Mouse (Mus musculus) embryo, embryonic 9.5 days (tissue): Measurements from ENCODE around the gene Eya3.

ENCODE experiments used
- DNase-seq: peaks from one replicate; pipeline ENCODE4 v3.0.0-alpha.2; 2017; ENCODE audit errors: extremely low spot score

The Eya3 gene

DNA sequence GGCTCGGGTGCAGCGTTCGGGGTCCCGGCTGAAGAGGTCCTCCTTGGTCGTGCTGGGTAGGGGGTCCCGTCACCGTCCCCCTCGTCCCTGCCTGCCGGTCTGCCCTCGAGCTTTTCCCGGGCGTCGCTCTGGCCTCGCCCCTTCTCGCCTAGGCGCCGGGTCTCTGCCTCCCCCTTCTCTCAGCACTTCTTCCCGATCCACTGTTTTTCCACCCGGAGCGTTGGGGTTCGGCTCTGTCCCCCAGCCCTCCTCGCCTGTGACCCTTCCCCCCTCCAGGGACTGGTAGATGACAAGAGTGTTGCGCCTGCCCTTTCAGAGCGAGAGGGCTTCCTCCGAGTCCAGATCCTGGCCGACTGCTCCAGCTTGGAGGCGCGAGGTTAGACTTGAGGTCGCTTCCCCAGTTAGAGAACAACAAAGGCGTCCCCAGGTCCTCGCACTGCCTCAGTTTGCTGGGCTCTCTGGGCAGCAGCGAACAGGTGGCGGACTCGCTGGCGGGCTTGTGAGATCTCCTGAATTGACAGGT, 465 bp downstream of the Eya3 start:
- no peak for DNase-seq

DNA sequence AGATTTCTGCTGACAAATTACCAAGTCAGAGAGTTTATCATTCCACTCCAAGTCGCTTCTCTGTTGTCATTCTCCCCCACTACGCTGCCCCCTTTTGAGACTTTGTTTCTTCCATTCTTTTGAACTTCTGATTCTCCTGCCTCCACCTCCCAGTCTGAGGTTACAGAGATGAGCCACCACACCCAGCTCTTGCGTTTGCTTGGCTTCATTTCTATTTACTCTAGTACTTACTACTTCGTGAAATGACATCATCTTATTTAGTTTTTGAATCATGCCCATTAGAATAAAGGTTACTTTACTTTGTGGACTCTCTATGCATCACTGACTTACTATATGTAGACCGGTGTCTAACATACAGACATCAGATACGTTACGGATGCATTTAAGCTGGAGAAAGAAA, 8.7 kb downstream of the Eya3 start:
- no peak for DNase-seq

DNA sequence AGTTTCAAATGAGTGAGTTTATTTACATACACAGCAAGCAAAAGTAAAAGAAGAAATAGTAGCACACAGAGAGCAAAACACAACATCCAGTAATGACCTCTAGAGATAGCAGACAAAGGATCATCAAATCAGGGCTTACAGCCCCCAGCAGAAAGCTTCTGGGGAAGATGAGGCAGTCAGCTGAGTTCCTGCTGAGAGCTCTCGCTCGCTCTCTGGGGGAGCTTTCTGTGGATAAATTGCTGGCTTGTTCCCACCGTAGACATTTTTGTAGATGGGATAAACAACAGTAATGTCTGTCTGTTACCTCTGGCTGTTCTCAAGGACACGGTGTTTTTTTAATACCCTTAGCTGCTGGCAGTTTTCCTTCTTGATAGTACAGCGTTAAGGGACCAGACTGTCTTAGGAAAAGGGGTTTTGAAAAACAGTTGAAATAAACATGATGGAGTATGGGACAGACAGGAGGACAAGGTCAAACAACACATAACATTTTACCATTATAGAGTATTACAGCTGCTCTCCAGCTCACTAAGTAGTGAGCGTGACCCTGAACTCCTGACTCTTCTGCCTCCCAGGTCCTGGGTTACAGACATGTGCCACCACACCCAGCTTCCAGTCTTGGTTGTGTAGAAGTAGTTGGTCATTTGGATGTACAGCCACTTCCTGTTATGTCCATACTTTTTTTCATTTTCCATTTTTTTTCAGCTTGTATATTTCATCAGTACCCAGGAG, 10.6 kb downstream of the Eya3 start:
- no peak for DNase-seq

DNA sequence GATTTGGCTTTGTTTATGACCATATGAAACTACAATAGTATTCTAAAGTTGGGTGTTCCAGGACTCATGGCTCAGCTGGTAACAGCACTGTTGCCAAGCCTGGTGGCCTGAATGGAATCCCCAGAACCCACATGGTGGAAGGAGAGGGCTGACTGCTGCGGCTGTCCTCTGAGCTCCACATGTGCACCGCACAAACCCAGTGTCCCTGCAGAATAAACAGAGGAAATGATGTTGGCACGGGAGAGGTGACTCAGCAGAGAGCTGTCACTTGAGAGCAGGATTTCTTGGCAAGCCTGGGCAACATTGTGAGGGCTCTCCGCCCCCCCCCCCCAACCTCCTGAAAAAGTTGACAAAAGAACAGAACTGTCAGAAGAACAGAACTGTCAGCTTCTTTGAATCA, 14.1 kb downstream of the Eya3 start:
- DNase-seq = no peak

DNA sequence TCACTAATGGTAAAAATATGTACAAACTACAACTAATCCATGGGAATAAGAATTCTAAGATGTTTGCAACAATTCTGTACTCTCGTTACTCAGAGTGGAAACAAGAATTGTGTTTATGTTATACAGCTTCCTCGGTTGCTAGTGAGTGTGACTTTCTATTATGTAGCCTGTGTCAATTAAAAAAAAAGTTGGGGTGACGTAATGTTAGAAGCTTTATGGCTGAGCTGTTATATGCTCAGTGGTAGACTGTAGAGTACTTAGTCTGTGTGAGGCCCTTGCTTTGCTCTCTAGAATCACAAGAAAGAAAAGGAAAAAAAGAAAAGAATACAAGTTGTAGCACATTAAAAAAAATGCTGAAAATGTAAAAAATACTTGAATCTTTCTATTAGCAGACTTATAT, 15.0 kb downstream of the Eya3 start:
- DNase-seq = no peak

DNA sequence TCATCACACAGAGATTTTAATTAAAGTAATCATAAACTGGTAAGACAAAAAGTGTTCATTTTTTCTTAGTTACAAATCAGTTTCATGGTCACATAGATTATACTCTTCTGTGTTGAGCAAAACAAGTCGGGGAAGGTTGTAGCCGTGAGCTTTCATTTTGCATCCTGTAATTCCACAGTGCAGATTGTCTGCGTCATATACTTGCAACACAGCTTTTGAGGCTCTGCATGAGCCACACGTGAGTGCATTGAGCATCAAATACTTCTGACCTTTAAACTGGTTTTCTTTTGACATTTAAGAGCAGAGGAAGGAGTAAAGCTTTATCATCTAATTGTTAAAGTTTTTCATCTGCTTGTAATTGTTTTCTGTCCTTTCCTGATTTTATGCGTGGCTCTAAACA, 16.5 kb downstream of the Eya3 start:
- DNase-seq = no peak

DNA sequence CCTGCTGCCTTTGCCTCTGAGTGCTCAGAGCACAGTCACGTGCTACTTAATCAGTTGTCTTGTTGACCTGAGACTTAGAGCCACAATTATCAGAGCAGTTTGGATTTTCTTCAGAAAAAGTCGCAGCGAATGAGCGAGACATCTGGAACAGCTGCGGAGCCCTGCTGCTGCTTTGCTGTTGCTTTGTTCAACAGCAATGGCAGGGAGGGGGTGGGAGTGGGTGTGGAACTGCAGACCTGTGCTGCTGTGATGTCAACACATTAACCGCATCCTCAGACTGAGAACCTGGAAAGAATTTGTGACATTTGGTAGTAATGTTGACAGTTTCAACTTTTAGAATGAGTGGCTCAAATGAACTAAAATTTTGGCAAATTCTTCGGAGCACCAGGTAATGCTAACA, 20.3 kb downstream of the Eya3 start:
- DNase-seq = no peak

DNA sequence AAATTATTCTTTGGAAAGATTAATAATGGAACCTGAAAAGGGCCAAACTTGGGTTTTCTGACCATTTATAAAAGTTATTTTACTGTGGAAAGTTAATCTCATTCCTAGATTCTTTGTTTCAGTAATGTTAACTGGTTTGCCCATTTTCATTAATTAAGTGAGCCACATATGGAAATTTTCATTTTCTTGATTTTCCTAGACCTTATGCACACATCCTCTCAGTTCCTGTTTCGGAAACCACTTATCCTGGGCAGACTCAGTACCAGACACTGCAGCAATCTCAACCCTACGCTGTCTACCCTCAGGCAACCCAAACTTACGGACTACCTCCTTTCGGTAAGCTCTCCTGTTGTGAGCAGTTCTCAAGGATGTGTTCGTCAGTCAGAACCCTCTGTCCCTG, 33.9 kb downstream of the Eya3 start:
- no peak for DNase-seq

DNA sequence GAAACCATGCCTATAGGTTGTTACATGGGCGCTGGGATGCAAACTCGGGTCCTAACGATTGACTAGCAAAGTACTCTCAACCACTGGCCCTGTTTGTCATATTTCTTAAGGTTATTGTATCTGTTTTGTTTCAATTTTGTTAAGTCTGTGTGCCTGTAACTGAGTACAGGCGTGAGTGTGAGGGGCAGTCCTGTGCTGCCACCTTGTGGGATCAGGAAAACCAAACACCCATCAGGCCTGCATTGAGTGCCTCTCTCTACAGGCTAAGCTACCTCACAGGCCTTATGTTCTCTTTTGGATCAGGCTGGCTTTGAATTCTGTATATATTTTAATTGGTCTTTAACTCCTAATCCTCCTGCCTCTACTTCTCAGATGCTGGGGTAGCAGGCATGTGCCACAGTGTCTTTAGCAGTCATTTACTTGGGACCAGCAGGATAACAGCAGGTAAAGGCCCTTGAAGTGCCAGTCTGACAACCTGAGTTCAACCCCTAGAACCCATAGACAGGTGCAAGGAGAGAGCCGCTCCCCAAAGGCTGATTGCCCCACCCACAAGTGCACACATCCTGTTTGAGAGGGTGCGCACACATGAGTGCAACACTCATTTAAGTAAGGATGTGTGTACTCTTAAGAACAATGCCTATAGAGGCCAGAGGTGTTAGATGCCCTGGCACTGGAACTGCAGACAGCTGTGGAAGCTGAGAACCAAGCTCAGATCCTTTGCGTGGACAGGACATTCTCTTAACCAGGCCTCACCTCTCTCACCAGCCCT, 38.2 kb downstream of the Eya3 start:
- peak; percentile 17 for DNase-seq

DNA sequence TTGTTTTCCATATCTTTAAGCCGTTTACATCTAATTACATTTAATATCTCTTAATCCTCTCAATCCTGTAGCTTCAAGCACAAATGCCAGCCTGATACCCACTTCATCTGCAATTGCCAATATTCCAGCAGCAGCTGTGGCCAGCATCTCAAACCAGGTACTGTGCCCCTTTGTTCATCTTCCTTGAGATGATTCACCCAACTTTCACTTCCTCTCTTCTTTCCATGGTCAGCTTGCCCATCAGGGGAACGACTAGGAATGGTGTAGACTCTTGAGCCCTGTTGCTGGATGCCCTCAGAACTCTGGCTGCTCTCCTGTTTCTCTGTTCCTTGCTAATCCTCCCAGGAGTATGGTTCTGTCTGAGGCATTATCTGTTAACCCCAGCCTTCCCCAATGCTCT, 50.8 kb downstream of the Eya3 start:
- DNase-seq = no peak

DNA sequence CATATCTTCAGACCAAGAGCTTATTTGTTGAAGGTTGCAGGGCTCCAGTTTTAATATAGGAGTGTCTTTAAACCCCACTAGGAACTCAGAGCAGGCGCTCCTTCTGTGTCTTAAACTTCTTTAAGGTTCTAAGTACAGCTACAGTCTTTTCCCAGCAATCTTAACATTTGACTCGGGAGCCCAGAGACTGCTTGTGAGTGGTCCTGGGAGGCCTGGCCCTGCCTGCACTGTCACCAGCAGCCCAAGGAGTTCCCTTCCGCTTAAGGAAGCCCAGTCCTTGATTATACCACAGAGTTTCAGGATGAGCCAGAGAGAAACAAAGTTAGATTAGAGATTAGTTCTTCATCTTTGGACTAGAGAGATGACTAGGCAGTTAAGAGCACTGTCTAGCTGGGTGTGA, 54.6 kb downstream of the Eya3 start:
- no peak for DNase-seq

DNA sequence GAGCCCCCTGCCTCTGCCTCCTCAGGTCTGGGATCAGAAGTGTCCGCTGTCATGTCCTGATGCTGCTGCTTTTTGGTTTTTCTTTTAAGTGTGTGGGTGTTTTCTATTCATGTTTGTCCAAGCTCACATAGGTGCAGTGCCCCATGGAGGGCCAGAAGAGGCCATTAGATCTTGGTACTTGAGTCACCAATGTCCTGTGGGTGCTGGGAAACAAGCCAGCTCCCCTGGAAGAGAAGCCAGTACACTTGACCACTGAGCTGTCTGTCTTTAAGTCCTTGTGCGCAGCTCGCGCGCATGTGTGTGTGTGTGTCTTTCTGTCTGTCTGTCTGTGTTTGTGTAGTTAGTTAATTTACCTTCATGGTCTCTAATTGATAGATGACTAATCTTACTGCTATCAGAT, 63.3 kb downstream of the Eya3 start:
- no peak for DNase-seq

DNA sequence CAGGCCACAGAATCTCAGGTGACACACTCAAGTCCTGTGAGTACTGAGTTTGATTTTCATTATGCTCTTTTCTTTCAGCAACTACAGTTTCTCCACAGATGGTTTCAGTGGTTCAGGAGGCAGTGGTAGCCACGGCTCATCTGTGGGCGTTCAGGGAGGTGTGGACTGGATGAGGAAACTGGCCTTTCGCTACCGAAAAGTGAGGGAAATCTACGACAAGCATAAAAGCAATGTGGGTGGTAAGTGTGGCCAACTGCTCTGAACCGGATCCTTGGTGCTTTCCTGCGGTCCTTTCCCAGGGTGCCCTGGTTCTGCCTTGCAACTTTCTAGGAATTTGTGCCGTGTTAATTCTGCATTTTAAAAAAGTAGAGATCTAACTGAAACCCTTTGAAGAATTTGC, 68.1 kb downstream of the Eya3 start:
- DNase-seq = no peak

DNA sequence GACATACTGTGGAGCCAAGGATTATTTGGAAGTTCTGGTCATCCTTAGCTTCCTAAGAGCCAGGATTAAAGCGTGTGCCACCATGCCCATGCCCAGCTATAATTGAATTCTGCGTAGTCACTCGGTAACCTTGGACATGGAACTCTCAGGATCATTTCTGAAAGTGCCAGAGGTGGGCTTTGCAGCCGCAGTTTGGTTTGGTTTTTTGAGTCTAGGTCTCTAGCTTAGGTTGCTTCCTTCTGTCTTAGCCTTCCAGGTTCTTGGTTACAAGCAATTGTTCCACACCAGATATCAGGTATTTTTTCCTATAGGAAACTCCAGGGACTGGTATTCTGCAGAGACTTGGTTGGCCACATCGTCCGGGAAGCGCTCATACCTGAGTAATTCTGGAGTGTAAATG, 74.4 kb downstream of the Eya3 start:
- DNase-seq = no peak

DNA sequence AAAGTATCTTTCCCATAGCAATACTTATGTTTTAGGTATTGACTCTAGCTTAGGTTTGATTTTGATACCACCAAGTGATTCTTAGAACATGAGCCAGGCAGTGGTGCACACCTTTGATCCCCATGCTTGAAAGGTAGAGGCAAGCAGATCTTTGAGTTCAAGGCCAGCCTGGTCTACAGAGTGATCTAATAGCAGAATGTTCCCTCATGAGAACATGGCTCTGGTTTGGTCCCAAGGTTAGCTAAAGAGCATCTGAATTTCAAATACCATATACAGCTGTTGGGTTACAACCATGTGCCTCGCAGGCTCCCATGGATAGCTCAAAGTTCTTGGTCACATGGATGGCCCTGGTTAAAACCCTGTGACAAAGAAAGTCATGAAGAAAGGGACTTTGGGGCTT, 79.5 kb downstream of the Eya3 start:
- DNase-seq = no peak

DNA sequence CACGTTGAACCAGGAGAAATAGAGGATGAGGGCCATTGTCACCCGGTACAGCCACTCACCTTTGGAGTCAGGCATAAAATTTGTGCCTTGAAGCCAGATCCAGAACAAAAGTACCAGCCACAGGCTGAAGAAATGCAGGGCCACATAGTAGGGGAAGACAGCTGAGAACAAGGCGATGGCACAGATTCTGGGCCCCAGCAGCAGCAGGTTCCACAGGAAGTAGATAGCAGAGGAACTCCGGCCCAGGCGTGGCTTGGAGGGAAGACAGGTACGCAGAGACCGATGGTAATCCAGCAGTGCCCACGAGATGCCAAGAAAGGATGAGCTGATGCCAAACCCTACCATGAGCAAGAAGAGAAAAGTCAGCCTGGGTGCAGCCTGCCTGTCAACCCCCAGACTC, 89.4 kb downstream of the Eya3 start:
- DNase-seq = no peak

DNA sequence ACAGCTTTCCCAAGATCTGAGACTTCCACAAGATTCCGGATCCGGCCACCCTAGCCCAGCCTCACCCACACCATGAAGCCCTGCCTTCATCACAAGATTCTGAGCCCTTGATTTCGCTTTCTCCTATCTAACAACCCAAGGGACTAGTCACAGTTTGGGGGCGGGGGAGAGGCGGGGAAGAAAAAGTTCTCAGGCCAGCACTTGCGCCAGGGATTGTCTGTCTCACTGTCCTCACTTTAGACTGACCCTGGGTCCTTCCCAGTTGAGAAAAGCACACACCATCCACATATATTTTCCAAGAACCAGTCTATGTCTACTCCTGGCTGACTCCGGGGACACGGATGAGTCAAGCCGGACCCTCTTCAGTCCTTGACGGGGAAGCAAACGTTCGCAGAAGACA, 92.8 kb downstream of the Eya3 start:
- DNase-seq = no peak

DNA sequence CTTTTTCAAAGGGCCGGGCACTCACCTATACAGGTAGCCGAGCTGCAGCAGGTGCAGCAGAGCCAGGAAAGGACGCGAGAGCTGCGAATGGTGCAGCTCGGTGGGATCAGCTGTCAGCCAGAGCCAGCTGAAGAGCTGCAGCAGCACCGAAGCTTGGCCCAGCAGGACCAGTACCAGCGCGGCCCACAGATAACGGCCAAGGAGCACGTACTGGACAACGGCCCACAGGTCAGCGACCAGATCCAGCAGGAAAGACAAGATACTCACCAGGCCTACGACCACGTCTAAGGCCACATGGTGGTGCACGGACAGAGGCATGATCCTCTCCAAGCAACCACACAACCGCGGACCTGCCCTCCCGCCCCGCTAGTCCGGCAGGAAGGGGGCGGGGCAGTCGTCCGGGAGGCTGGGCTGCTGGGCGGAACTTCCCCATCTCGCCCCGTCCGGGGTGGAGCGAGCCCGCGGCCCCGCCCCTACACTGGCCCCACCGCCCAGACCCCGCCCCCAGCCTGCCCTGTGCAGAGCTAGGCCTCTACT, 93.4 kb downstream of the Eya3 start, which contains the start of gene Xkr8:
Gene Xkr8, minus strand, starts transcription at position 399 of the 537 bp plus-strand sequence.
- peak; percentile 93 for DNase-seq

DNA sequence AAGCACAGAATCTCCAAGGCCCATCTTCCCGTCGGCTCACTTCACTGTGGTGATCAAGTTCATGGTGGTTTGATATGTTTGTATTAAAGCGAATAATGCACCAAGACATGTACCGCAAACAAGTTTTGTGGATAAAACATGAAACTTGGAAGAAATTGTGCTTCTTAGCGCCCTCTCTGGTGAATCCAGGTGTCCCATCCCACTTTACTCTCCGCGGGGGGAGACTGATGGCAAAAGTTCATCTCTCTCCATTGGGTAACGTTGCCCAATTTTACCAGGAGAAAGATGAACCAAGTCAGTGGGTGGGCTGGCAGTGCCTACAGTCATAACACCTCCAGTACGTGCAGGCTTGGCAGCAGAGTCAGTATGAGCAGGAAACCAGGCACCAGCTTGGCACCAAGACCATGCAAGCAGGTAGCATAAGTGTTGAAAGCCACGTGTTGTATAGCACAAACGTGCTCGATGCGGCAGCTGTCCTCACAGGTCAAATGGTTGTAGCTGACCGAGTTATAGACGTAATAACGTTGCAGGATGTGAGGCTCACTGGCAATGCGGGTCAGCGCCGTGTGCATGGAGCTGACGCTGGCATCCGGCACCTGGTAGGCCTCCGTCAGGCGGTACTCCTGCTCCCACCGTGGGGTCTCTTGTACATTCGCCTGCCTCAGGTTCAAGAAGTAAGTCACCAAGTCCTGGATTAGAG, 94.4 kb downstream of the Eya3 start:
- no peak for DNase-seq

DNA sequence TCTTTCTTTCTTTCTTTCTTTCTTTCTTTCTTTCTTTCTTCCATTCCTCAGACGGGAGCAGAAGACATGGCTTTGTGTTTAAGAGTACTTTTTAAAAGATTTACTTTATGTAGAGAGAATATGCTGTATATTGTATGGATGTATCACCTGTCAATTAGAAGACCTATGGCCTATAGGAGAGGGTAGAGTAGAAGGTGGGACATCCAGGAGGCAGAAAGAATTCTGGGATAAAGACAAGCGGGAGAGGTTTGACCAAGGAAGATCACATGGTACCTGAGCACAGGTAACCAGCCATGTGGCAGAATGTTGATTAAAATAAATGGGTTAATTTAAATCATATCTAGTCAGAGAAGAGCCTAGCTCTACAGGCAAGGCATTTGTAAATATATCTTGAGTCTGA, 96.0 kb downstream of the Eya3 start:
- no peak for DNase-seq

DNA sequence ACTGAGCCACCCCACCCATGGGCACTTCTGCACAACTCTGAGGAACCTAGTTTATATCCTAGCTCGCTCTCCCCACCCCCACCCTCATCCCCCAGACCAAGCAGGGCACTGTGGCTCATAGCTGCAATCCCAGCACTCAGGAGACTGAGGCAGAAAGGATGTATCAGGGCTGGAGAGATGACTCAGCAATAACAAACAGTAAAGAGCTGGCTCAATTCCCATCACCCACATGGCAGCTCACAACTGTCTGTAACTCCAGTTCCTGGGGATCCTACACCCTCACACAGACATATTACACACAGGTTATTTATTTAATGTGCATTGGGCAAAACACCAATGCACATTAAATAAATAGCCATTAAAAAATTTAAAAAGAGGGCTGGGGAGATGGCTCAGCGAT, 96.6 kb downstream of the Eya3 start:
- no peak for DNase-seq

DNA sequence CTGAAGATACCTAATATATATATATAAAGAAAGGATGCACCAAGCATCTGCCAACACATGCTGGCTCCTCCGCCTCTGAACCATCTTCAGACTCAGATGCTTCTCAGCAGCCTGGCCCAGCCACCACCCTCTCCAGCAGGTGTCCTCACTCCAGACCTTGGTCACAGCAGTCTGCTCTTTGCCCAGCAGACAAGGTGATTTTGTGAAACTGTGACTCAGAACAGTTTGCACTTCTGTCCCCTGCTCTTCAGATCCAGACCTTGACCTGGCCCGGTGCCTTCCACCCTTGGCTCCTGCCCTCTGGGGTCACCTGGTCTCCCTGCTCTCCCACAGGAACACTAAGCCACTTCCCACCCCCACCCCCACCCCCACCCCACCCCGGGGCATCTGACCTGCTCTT, 97.1 kb downstream of the Eya3 start:
- no peak for DNase-seq
